Mouse (Mus musculus): Measurements from ENCODE around the gene Dapk2. TPM values are rescaled to one million over a fixed set of nuclear protein-coding genes. Genes with fewer than 3 reads are reported as not detected.

The Dapk2 gene
- polyA plus RNA-seq, 1 experiment: 22.8 TPM

GRCm38 (mm10) chr9:66225737-66226485 lies 67.9 kb downstream of the Dapk2 start:
- no peaks in the 10 kb centered on the region for H3K79me2 ChIP-seq (ENCODE audit: control insufficient read depth, insufficient read depth)

GRCm38 (mm10) chr9:66228456-66229151 lies 70.6 kb downstream of the Dapk2 start:
- H3K79me2 ChIP-seq (ENCODE audit: control insufficient read depth, insufficient read depth): no peaks in the 10 kb centered on the region
- TF ChIP-seq MYOG (IDR thresholded peaks at IDR 0.05; ENCODE audit: control insufficient read depth, extremely low read depth, insufficient read length): no peak
- no peak for TF ChIP-seq USF1 (IDR thresholded peaks at IDR 0.05; ENCODE audit: low read depth)
- no peak for TF ChIP-seq MAX (IDR thresholded peaks at IDR 0.05)
- no peak for TF ChIP-seq FOSL1 (IDR thresholded peaks at IDR 0.05; ENCODE audit: insufficient read depth, low read length, poor library complexity, severe bottlenecking)
- no peak for TF ChIP-seq MYOD1 (IDR thresholded peaks at IDR 0.05; ENCODE audit: control insufficient read depth, insufficient read length, low read depth)
- no peak for TF ChIP-seq CTCF (IDR thresholded peaks at IDR 0.05; ENCODE audit: control insufficient read depth, insufficient read depth, insufficient read length)
- TF ChIP-seq CEBPB (IDR thresholded peaks at IDR 0.05; ENCODE audit: low read depth): no peak
- H3K79me3 ChIP-seq (ENCODE audit: low read depth): no peaks in the 10 kb centered on the region
- H3K4me3 ChIP-seq (ENCODE audit: insufficient read depth, poor library complexity, severe bottlenecking): no peak overlapping the region
- no peaks in the 10 kb centered on the region for H3K27me3 ChIP-seq (ENCODE audit: control insufficient read depth, insufficient read depth, insufficient read length)
- no peaks in the 10 kb centered on the region for H3K36me3 ChIP-seq (ENCODE audit: control insufficient read depth, insufficient read depth)
- no peak overlapping the region for H3ac ChIP-seq (ENCODE audit: control insufficient read depth, insufficient read length, low read depth)

More at GRCm38 (mm10) chr9:66225737-66226485, 67.9 kb downstream of the Dapk2 start:
- TF ChIP-seq CTCF (IDR thresholded peaks at IDR 0.05; ENCODE audit: control insufficient read depth, insufficient read depth, insufficient read length): no peak
- no peak for TF ChIP-seq MYOG (IDR thresholded peaks at IDR 0.05; ENCODE audit: control insufficient read depth, extremely low read depth, insufficient read length)
- no peak for TF ChIP-seq USF1 (IDR thresholded peaks at IDR 0.05; ENCODE audit: low read depth)
- TF ChIP-seq MYOD1 (IDR thresholded peaks at IDR 0.05; ENCODE audit: control insufficient read depth, insufficient read length, low read depth): no peak
- TF ChIP-seq MAX (IDR thresholded peaks at IDR 0.05): no peak
- no peak for TF ChIP-seq FOSL1 (IDR thresholded peaks at IDR 0.05; ENCODE audit: insufficient read depth, low read length, poor library complexity, severe bottlenecking)
- no peak for TF ChIP-seq CEBPB (IDR thresholded peaks at IDR 0.05; ENCODE audit: low read depth)
- Histone ChIP-seq H3K27me3 (ENCODE audit: control insufficient read depth, insufficient read depth, insufficient read length) (no peaks in the 10 kb centered on the region), H3ac (ENCODE audit: control insufficient read depth, insufficient read length, low read depth) (no peak overlapping the region), H3K36me3 (ENCODE audit: control insufficient read depth, insufficient read depth) (no peaks in the 10 kb centered on the region), H3K4me3 (ENCODE audit: insufficient read depth, poor library complexity, severe bottlenecking) (no peak overlapping the region), H3K79me3 (ENCODE audit: low read depth) (no peaks in the 10 kb centered on the region)

GRCm38 (mm10) chr9:66231820-66232479 lies 73.9 kb downstream of the Dapk2 start:
- Histone ChIP-seq H3K4me3 (ENCODE audit: insufficient read depth, poor library complexity, severe bottlenecking) (no peak overlapping the region), H3ac (ENCODE audit: control insufficient read depth, insufficient read length, low read depth) (no peak overlapping the region), H3K27me3 (ENCODE audit: control insufficient read depth, insufficient read depth, insufficient read length) (no peaks in the 10 kb centered on the region), H3K79me3 (ENCODE audit: low read depth) (no peaks in the 10 kb centered on the region), H3K79me2 (ENCODE audit: control insufficient read depth, insufficient read depth) (no peaks in the 10 kb centered on the region), H3K36me3 (ENCODE audit: control insufficient read depth, insufficient read depth) (no peaks in the 10 kb centered on the region)
- no peak for TF ChIP-seq MYOD1 (IDR thresholded peaks at IDR 0.05; ENCODE audit: control insufficient read depth, insufficient read length, low read depth)

- no peak overlapping the region for H3ac ChIP-seq (ENCODE audit: control insufficient read depth, insufficient read length, low read depth)
- H3K79me3 ChIP-seq (ENCODE audit: low read depth): no peaks in the 10 kb centered on the region
- H3K36me3 ChIP-seq (ENCODE audit: control insufficient read depth, insufficient read depth): no peaks in the 10 kb centered on the region
- no peaks in the 10 kb centered on the region for H3K79me2 ChIP-seq (ENCODE audit: control insufficient read depth, insufficient read depth)
- no peaks in the 10 kb centered on the region for H3K27me3 ChIP-seq (ENCODE audit: control insufficient read depth, insufficient read depth, insufficient read length)
- TF ChIP-seq MYOD1 (IDR thresholded peaks at IDR 0.05; ENCODE audit: control insufficient read depth, insufficient read length, low read depth) (no peak), MAX (IDR thresholded peaks at IDR 0.05) (no peak), FOSL1 (IDR thresholded peaks at IDR 0.05; ENCODE audit: insufficient read depth, low read length, poor library complexity, severe bottlenecking) (no peak), CEBPB (IDR thresholded peaks at IDR 0.05; ENCODE audit: low read depth) (no peak)
- no peak overlapping the region for H3K4me3 ChIP-seq (ENCODE audit: insufficient read depth, poor library complexity, severe bottlenecking)
Measured at GRCm38 (mm10) chr9:66236615-66237014, 78.6 kb downstream of the Dapk2 start.

GRCm38 (mm10) chr9:66237742-66238141 lies 79.7 kb downstream of the Dapk2 start:
- TF ChIP-seq MYOG (IDR thresholded peaks at IDR 0.05; ENCODE audit: control insufficient read depth, extremely low read depth, insufficient read length) (no peak), MAX (IDR thresholded peaks at IDR 0.05) (no peak), CTCF (IDR thresholded peaks at IDR 0.05; ENCODE audit: control insufficient read depth, insufficient read depth, insufficient read length) (no peak), FOSL1 (IDR thresholded peaks at IDR 0.05; ENCODE audit: insufficient read depth, low read length, poor library complexity, severe bottlenecking) (no peak), CEBPB (IDR thresholded peaks at IDR 0.05; ENCODE audit: low read depth) (no peak), USF1 (IDR thresholded peaks at IDR 0.05; ENCODE audit: low read depth) (no peak), MYOD1 (IDR thresholded peaks at IDR 0.05; ENCODE audit: control insufficient read depth, insufficient read length, low read depth) (no peak)
- Histone ChIP-seq H3ac (ENCODE audit: control insufficient read depth, insufficient read length, low read depth) (no peak overlapping the region), H3K79me2 (ENCODE audit: control insufficient read depth, insufficient read depth) (no peaks in the 10 kb centered on the region), H3K4me3 (ENCODE audit: insufficient read depth, poor library complexity, severe bottlenecking) (no peak overlapping the region), H3K79me3 (ENCODE audit: low read depth) (no peaks in the 10 kb centered on the region), H3K36me3 (ENCODE audit: control insufficient read depth, insufficient read depth) (no peaks in the 10 kb centered on the region), H3K27me3 (ENCODE audit: control insufficient read depth, insufficient read depth, insufficient read length) (no peaks in the 10 kb centered on the region)

All from C2C12 (cell line).